Mouse (Mus musculus): ENCODE results near the gene Setd3. TPM values are rescaled to one million over a fixed set of nuclear protein-coding genes. Genes with fewer than 3 reads are reported as not detected.

Gene Setd3
- total RNA-seq, 2 experiments from 2014 or later: 75.6 to 78.4 TPM

DNA sequence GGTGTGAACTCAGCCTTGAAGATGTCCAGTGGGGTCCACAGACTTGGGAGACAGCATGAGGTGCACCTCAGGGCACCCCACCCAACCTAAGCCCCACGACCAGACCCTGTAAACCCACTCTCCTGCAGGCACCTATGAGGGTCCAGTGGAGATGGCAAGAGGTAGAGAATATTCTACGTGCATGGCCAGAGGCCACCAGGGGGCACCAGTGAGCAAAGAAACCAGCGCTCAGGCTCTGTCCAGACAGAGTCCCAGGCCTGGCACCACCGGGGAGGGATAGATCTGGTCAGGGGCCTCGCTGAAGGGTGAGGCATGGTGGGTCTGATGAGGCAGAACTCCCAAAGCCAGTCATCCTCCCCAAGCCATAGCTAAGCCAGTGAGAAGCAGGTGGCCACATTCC lies 27.5 kb upstream of the Setd3 start:
- DNase-seq: peak; percentile 83 to 90
- intact Hi-C loops (cut with DNase I): loop anchor here (5.0 kb wide), 1 partner anchor 286 kb away; no protein-coding TSS in a partner anchor

DNA sequence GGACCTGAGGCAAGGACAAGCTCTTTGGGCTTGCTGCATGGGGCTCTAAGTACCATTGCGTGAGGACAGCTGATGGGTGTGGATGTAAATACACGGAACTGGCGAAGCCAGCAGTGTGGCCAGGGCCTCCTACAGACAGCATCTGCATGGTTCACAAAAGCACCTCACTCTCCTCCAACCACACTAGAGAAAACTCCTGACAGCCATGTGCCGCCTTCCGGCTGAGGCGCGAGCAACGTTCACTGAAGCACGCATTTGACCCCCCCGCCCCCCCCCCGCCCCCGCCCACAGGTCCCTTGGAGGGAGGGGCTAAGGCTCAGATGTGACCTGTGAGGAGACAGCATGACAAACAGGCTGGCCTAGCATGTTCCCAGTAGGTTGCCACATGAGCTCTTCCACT lies 25.9 kb upstream of the Setd3 start:
- intact Hi-C loops (cut with DNase I): loop anchor here (5.0 kb wide), 1 partner anchor 287 kb away; no protein-coding TSS in a partner anchor
- DNase-seq: no peak

- DNase-seq: no peak
- intact Hi-C loops (cut with DNase I): no loop called here
Measured at GRCm38 (mm10) chr12:108203895-108204294, 24.8 kb upstream of the Setd3 start.

DNA sequence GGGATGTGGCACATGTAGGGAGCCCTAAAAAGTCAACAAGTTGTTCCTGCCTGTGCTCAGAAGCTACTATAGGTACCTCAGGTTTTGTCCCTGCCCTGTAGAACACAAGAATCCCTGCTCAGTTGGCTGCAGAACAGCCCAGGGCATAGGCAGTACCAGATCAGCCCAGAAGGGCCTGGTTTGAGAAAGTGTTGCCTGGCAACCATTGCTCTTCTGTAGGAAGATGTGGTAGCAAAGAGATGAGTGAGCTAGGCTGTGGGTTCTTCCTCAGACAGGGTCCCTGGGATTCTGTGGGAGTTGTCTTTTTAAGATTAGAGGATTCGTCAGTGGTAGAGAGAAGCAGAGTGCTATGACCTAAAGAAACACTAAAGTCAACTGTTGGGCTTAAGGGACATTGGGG lies 21.0 kb upstream of the Setd3 start:
- DNase-seq: no peak
- intact Hi-C loops (cut with DNase I): no loop called here

GRCm38 (mm10) chr12:108198447-108198846 lies 19.3 kb upstream of the Setd3 start:
- DNase-seq: no peak
- intact Hi-C loops (cut with DNase I): no loop called here

- intact Hi-C loops (cut with DNase I): no loop called here
- DNase-seq: no peak
Measured at GRCm38 (mm10) chr12:108195761-108196160, 16.6 kb upstream of the Setd3 start.

GRCm38 (mm10) chr12:108193878-108194277 lies 14.8 kb upstream of the Setd3 start:
- intact Hi-C loops (cut with DNase I): no loop called here
- no peak for DNase-seq

- intact Hi-C loops (cut with DNase I): no loop called here
- no peak for DNase-seq
Measured at GRCm38 (mm10) chr12:108187541-108188091, 8.5 kb upstream of the Setd3 start.

GRCm38 (mm10) chr12:108181716-108182115 lies 2.6 kb upstream of the Setd3 start:
- intact Hi-C loops (cut with DNase I): no loop called here

DNA sequence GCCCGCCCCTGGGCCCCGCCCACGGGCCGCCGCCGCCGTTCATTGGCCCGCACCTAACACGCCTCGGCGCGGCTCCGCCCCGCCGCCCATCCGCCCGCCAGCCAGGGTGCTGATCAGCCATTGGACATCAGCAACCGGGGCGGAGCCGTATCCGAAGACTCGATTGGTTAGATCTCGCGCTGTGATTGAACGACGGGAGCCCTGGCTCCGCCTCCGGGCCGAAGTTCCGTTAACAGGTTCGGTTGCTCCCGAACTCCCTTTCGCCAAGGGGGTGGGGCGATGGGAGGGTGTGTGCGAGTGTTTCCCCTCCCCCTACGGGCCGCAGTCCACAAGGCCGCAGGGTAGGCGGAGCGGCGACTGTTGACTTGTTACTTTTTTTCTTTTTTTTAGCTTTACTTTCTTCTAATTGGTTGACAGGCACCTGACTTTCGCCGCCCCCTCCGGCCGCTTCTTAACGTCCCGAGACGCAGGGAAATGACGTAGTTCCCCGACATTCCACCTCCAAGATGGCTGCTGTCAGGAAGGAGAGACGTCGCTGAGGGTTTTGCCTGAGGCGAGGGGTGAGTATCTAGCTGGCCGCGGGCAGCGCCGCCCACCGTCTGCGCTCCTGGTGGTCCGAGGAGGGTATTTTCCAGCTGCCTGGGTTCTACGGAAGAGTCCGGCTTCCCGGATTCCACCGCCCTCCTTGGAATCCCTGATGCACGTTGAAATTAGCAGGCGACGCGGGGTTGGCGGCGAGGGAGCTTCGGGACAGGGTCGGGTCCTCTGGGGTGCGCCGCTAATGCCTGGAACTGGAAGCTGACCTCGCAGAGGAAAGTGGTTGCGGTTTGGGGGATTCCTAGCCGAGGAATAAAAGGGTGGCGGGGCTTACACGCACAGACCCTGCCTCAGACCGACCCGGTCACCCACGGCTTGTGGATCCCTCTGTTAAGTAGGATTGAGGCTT lies 480 bp upstream of the Setd3 start, which contains the start of gene Ccnk:
TSS of gene Ccnk (plus strand) at position 259 of the 946 bp plus-strand sequence.
- peak; percentile 98 for DNase-seq
- intact Hi-C loops (cut with DNase I): loop anchor here (10.0 kb wide), 1 partner anchor 615 kb away; the partner anchor contains the start of gene Yy1

More at GRCm38 (mm10) chr12:108181716-108182115, 2.6 kb upstream of the Setd3 start:
- no peak for DNase-seq

DNA sequence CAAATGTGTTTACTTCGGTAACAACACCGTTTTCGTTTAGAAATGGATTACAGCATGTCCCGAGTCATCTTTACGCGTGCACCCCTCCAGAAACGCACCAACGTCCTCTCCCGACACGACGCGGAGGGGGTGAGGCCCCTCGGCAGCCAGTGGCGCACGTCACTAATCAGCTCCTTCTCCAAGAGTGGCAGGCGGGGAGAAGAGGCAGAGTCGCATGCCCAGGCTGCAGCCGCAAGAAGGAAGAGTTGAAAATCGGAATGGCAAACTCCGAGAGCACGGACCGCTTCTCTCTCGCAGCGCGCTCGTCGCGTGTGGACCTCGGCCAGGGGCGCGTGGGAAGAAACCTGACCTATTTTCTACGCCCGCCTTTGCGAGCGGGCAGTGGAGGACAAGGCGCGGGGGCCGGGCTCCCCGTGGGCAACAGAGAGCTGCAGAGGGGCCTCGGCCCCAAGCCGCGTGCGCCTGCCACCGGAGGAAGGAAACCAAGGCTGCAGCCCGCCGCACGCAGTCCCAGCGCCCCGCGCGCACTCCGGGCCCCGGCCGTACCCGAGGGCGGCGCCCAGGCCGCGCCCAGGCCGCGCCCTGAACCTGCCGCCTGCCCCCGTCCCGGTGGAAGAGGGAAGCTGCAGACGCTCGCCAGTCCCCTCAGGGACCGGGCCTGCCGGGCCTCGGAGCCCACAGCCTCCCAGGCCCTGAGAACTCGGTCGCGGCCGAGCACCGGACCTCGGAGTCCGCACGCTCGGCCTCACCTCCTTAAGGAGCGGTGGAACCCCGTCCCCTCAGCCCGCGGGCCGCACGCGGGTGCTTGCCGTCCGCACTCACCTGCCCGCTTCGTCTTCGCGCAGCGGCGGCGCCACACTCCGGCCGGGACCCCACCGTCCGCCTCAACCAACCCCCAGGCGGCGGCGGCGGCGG lies 526 bp downstream of the Setd3 start:
- DNase-seq: peak; percentile 54 to 58
- intact Hi-C loops (cut with DNase I): loop anchor here (10.0 kb wide), 1 partner anchor 616 kb away; the partner anchor contains the start of gene Yy1

DNA sequence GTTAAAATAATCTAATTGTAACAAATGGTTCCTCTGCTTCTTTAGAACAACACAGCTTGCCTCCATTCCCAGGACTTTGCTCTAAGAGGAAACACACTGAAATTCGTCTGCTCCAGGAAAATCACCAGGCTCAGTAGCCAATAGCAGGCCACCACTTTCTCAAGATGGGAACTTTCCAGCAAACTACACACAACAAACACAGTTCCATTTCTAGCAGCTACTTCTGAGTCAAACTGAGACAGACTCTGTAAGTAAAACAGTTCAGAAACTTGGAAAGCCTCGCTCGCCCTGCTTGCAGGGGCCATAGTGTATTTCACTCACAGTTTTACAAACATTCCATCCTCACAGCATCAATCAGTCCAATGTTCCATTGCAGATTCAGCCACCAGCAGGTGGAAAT lies 2.7 kb downstream of the Setd3 start:
- no peak for DNase-seq
- intact Hi-C loops (cut with DNase I): loop anchor here (10.0 kb wide), 1 partner anchor 618 kb away; the partner anchor contains the start of gene Yy1

- intact Hi-C loops (cut with DNase I): loop anchor here (10.0 kb wide), 1 partner anchor 620 kb away; the partner anchor contains the start of gene Yy1
- no peak for DNase-seq
Measured at GRCm38 (mm10) chr12:108174606-108175505, 4.3 kb downstream of the Setd3 start.

DNA sequence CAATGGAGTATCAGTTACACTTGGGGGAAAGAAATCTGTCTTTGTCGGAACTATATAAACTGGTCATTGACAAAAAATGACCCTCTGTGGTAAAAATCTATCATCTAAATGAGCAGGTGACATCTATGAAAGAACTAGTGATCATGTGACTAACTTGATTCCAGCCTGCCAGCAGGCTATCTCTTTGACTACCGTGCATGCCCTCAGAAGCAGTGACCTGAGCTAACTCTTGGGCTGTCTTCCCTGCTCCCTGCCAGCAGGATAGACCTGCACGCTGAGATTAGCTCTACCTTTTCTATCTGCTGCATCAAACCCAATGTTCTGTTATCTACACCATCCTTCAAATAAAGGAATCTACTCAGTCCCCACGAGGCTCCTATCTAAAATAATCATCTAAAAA lies 6.5 kb downstream of the Setd3 start:
- intact Hi-C loops (cut with DNase I): loop anchor here (10.0 kb wide), 1 partner anchor 622 kb away; the partner anchor contains the start of gene Yy1
- DNase-seq: no peak

GRCm38 (mm10) chr12:108171336-108171735 lies 7.8 kb downstream of the Setd3 start:
- no peak for DNase-seq
- intact Hi-C loops (cut with DNase I): loop anchor here (10.0 kb wide), 1 partner anchor 623 kb away; the partner anchor contains the start of gene Yy1

DNA sequence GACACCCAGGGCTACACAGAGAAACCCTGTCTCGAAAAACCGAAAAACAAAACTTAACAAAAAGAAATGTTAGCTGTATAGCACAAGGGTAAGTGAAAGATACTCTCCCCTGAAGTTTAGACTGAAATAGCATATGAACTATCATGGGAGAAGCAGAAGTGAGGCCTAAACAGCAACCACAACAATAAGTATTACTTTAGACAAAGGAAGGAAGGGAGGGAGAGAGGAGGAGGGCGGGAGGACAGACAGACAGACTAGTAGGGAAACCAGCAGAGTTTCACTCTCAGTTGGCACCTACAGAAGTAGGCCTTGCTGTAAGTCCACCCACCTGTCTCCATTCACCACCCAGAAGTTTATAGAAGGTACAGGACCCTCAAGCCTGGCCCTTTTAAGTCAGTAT lies 8.6 kb downstream of the Setd3 start:
- intact Hi-C loops (cut with DNase I): loop anchor here (10.0 kb wide), 1 partner anchor 624 kb away; the partner anchor contains the start of gene Yy1
- DNase-seq: no peak

DNA sequence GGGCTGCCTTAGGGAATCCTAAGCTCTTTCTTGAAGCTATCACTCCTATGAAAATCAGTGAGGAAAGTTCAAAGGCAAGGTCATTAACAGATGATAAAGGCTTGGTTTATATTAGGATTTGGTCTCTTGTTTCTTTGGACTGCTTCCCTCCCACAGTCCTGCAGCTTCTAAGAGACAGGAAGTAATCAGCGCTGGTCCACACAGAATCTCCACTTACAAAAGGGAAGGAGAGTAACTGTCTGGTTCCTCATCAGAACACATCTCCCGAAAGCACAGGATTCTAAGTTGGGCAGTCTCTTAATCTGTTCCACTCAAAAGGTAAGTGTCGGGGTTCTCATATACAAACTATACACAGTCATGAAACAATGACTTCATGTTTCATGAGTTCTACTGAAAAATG lies 10.2 kb downstream of the Setd3 start:
- DNase-seq: no peak
- intact Hi-C loops (cut with DNase I): no loop called here

GRCm38 (mm10) chr12:108163706-108164105 lies 15.4 kb downstream of the Setd3 start:
- no peak for DNase-seq
- intact Hi-C loops (cut with DNase I): no loop called here

- DNase-seq: peak in 1 of 2 experiments; percentile 12
- intact Hi-C loops (cut with DNase I): no loop called here
Measured at GRCm38 (mm10) chr12:108162036-108162435, 17.1 kb downstream of the Setd3 start.

Measured in heart, postnatal 14 days (tissue).